ENCODE assay signal across 27 mouse cellular contexts in the genomic region with DNA sequence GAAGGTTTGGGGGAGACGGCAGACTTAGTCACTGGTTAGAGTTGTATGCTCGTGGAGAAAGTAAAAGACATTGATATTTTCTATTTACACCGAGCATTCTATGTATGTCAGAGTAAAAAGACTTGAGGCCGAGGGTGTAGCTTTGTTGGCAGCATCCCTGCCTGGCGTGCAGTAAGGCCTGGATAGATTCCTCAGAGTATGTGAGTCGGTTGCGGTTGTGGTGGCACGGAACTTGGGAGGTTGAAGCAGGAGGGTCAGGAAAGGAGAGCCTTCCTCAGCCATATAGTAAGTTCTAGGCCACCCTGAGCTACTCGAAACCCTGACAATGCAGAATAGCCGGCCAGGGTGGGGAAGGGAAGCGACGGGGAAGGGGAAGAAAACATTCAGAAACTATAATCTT.
DNase-seq lines count a peak whose midpoint lies in the region; ATAC-seq and TF ChIP-seq lines count a peak whose summit lies in the region.
"Had no signal": no experiment of that assay in that cellular context is flagged by ENCODE, and none has a peak within 500 bp of the region (broad histone marks: within the 10 kb centered on the region; RNA-seq: fewer than 3 reads in every experiment).

No protein-coding gene starts in this region.

- WGBS in forebrain, embryonic 11.5 days, result 90% methylated on average over 12 of the region's 12 CpGs
- 74% methylated on average over 12 of the region's 12 CpGs for WGBS in forebrain, embryonic 15.5 days
- WGBS in limb, embryonic 12.5 days, result 89% methylated on average over 12 of the region's 12 CpGs
- WGBS in limb, embryonic 10.5 days, result 93% methylated on average over 12 of the region's 12 CpGs
- WGBS in midbrain, embryonic 11.5 days, result 93% methylated on average over 12 of the region's 12 CpGs
- WGBS in midbrain, postnatal 0 days, result 94% methylated on average over 12 of the region's 12 CpGs

- DNase-seq in forebrain, embryonic 11.5 days (ENCODE audit: low spot score), result no peak
- no peak for DNase-seq in limb, embryonic 10.5 days (ENCODE audit: low spot score)
- DNase-seq in midbrain, embryonic 11.5 days (ENCODE audit: low spot score, missing footprints), result peak; percentile 77
- no peak for DNase-seq in midbrain, postnatal 0 days (ENCODE audit: low spot score)
- DNase-seq in spleen, postnatal 10 days (ENCODE audit: low spot score in 2 of 2), result no peak
- DNase-seq: adrenal gland, adult 2 months; adrenal gland, postnatal 14 days; B cell, adult 2 months; cerebellum, adult 11 months; cerebellum, adult 2 months; cerebellum, adult 9-11 months; cerebellum, postnatal 25 days; gastrocnemius, postnatal 25 days; heart, adult 2 months; heart, postnatal 14 days had no signal

- no peak for ATAC-seq in forebrain, embryonic 11.5 days (replicated peaks; ENCODE audit: low FRiP score)
- ATAC-seq in forebrain, embryonic 15.5 days (replicated peaks), result no peak
- ATAC-seq in limb, embryonic 12.5 days (ENCODE audit: insufficient number of reproducible peaks, insufficient read depth, low FRiP score, low TSS enrichment, low read depth), result no peak
- ATAC-seq in midbrain, embryonic 11.5 days (ENCODE audit: low FRiP score), result no peak
- no peak for ATAC-seq in midbrain, postnatal 0 days (ENCODE audit: low FRiP score)
- ATAC-seq: intestine, embryonic 15.5 days had no signal

- H3K4me2 ChIP-seq in forebrain, embryonic 11.5 days (ENCODE audit: low read depth, low read length, severe bottlenecking), result no peak overlapping the region
- no peak overlapping the region for H3K4me2 ChIP-seq in forebrain, embryonic 15.5 days (replicated peaks)
- H3K4me2 ChIP-seq in limb, embryonic 12.5 days, result no peak overlapping the region
- no peak overlapping the region for H3K4me2 ChIP-seq in midbrain, embryonic 11.5 days
- H3K4me2 ChIP-seq in midbrain, postnatal 0 days (ENCODE audit: low read depth, low read length, poor library complexity, severe bottlenecking), result no peak overlapping the region
- H3K4me2 ChIP-seq: embryonic facial prominence, embryonic 13.5 days; hindbrain, embryonic 12.5 days; hindbrain, embryonic 15.5 days; intestine, embryonic 15.5 days had no signal

- H3K4me3 ChIP-seq in forebrain, embryonic 11.5 days (ENCODE audit: low read depth, low read length), result no peak overlapping the region
- H3K4me3 ChIP-seq in forebrain, embryonic 15.5 days, result no peak overlapping the region
- H3K4me3 ChIP-seq in limb, embryonic 12.5 days (replicated peaks), result no peak overlapping the region
- no peak overlapping the region for H3K4me3 ChIP-seq in limb, embryonic 10.5 days
- no peak overlapping the region for H3K4me3 ChIP-seq in midbrain, embryonic 11.5 days (ENCODE audit: low read depth, low read length)
- H3K4me3 ChIP-seq in midbrain, postnatal 0 days (ENCODE audit: low read depth, low read length), result no peak overlapping the region
- H3K4me3 ChIP-seq: embryonic facial prominence, embryonic 10.5 days; embryonic facial prominence, embryonic 13.5 days; erythroblast, embryonic 14.5 days; heart, adult 2 months; hindbrain, embryonic 12.5 days; hindbrain, embryonic 15.5 days; intestine, embryonic 15.5 days had no signal

- TF ChIP-seq CTCF in midbrain, postnatal 0 days (IDR thresholded peaks at IDR 0.05), result no peak

- H3K9ac ChIP-seq in forebrain, embryonic 11.5 days (ENCODE audit: low read length), result no peak overlapping the region
- H3K9ac ChIP-seq in forebrain, embryonic 15.5 days (replicated peaks), result no peak overlapping the region
- H3K9ac ChIP-seq in limb, embryonic 12.5 days (replicated peaks), result no peak overlapping the region
- H3K9ac ChIP-seq in midbrain, embryonic 11.5 days (ENCODE audit: low read length), result no peak overlapping the region
- no peak overlapping the region for H3K9ac ChIP-seq in midbrain, postnatal 0 days (replicated peaks; ENCODE audit: low read length, poor library complexity, severe bottlenecking)
- H3K9ac ChIP-seq: embryonic facial prominence, embryonic 13.5 days; heart, embryonic 13.5 days; hindbrain, embryonic 12.5 days; hindbrain, embryonic 15.5 days; intestine, embryonic 15.5 days had no signal

- H3K9me3 ChIP-seq in forebrain, embryonic 11.5 days (ENCODE audit: control insufficient read depth, low read length), result no peaks in the 10 kb centered on the region
- no peaks in the 10 kb centered on the region for H3K9me3 ChIP-seq in forebrain, embryonic 15.5 days
- H3K9me3 ChIP-seq in limb, embryonic 12.5 days, result no peaks in the 10 kb centered on the region
- no peaks in the 10 kb centered on the region for H3K9me3 ChIP-seq in limb, embryonic 10.5 days (replicated peaks)
- H3K9me3 ChIP-seq in midbrain, embryonic 11.5 days (ENCODE audit: control insufficient read depth, low read length), result no peaks in the 10 kb centered on the region
- no peaks in the 10 kb centered on the region for H3K9me3 ChIP-seq in midbrain, postnatal 0 days (ENCODE audit: low read length)
- H3K9me3 ChIP-seq: embryonic facial prominence, embryonic 10.5 days; embryonic facial prominence, embryonic 13.5 days; heart, embryonic 10.5 days; heart, embryonic 13.5 days; hindbrain, embryonic 12.5 days; hindbrain, embryonic 15.5 days; intestine, embryonic 15.5 days had no signal

- H3K27ac ChIP-seq in forebrain, embryonic 11.5 days (ENCODE audit: low read depth, low read length), result peak overlapping the region; percentile 75; the same call in 1 of the 2 replicates
- no peak overlapping the region for H3K27ac ChIP-seq in forebrain, embryonic 15.5 days (replicated peaks)
- H3K27ac ChIP-seq in limb, embryonic 12.5 days, result 0 out of 2 replicates have a peak overlapping the region, but pooled peaks have one; percentile 2
- H3K27ac ChIP-seq in limb, embryonic 10.5 days, result no peak overlapping the region; the same call in 1 of the 2 replicates
- no peak overlapping the region for H3K27ac ChIP-seq in midbrain, embryonic 11.5 days (ENCODE audit: low read depth, low read length)
- H3K27ac ChIP-seq in midbrain, postnatal 0 days (ENCODE audit: low read depth, low read length), result no peak overlapping the region
- H3K27ac ChIP-seq: embryonic facial prominence, embryonic 10.5 days; embryonic facial prominence, embryonic 13.5 days; heart, adult 2 months; heart, embryonic 10.5 days; hindbrain, embryonic 12.5 days; hindbrain, embryonic 15.5 days; intestine, embryonic 15.5 days had no signal

- no peaks in the 10 kb centered on the region for H3K36me3 ChIP-seq in forebrain, embryonic 11.5 days (ENCODE audit: control insufficient read depth, insufficient read depth, low read length)
- H3K36me3 ChIP-seq in forebrain, embryonic 15.5 days, result no peaks in the 10 kb centered on the region
- H3K36me3 ChIP-seq in limb, embryonic 12.5 days, result no peaks in the 10 kb centered on the region; the same call in 1 of the 2 replicates
- H3K36me3 ChIP-seq in limb, embryonic 10.5 days, result no peaks in the 10 kb centered on the region
- H3K36me3 ChIP-seq in midbrain, embryonic 11.5 days (ENCODE audit: control insufficient read depth, insufficient read depth, low read length), result no peaks in the 10 kb centered on the region
- no peaks in the 10 kb centered on the region for H3K36me3 ChIP-seq in midbrain, postnatal 0 days (ENCODE audit: insufficient read depth, low read length)
- H3K36me3 ChIP-seq: embryonic facial prominence, embryonic 10.5 days; embryonic facial prominence, embryonic 13.5 days; G1E; hindbrain, embryonic 12.5 days; hindbrain, embryonic 15.5 days; intestine, embryonic 15.5 days had no signal

- no peaks in the 10 kb centered on the region for H3K27me3 ChIP-seq in forebrain, embryonic 11.5 days (ENCODE audit: control insufficient read depth, insufficient read depth, low read length)
- H3K27me3 ChIP-seq in forebrain, embryonic 15.5 days, result no peaks in the 10 kb centered on the region
- H3K27me3 ChIP-seq in limb, embryonic 12.5 days, result no peaks in the 10 kb centered on the region
- H3K27me3 ChIP-seq in limb, embryonic 10.5 days (ENCODE audit: low read depth, poor library complexity, severe bottlenecking), result no peaks in the 10 kb centered on the region
- H3K27me3 ChIP-seq in midbrain, embryonic 11.5 days (ENCODE audit: control insufficient read depth, insufficient read depth, low read length), result no peaks in the 10 kb centered on the region
- H3K27me3 ChIP-seq in midbrain, postnatal 0 days (ENCODE audit: insufficient read depth, low read length), result no peaks in the 10 kb centered on the region
- H3K27me3 ChIP-seq: CH12.LX; embryonic facial prominence, embryonic 13.5 days; heart, embryonic 13.5 days; hindbrain, embryonic 12.5 days; hindbrain, embryonic 15.5 days; intestine, embryonic 15.5 days had no signal

- H3K4me1 ChIP-seq in forebrain, embryonic 11.5 days (replicated peaks; ENCODE audit: control insufficient read depth, insufficient read depth, low read length), result peaks cover 2% of the 10 kb centered on the region; the same call in 1 of the 2 replicates
- peaks cover 20% of the 10 kb centered on the region for H3K4me1 ChIP-seq in forebrain, embryonic 15.5 days
- H3K4me1 ChIP-seq in limb, embryonic 12.5 days (replicated peaks), result peaks cover 29% of the 10 kb centered on the region
- peaks cover 46% of the 10 kb centered on the region for H3K4me1 ChIP-seq in limb, embryonic 10.5 days
- H3K4me1 ChIP-seq in midbrain, embryonic 11.5 days (ENCODE audit: control insufficient read depth, insufficient read depth, low read length), result peaks cover 3% of the 10 kb centered on the region; the same call in 1 of the 2 replicates
- H3K4me1 ChIP-seq in midbrain, postnatal 0 days (ENCODE audit: insufficient read depth, low read length), result no peaks in the 10 kb centered on the region
- H3K4me1 ChIP-seq: intestine, embryonic 15.5 days had no signal

Comparison
In these comparisons a context has a peak if more than half of its experiments do, and no peak if none do; other contexts are left out.
1. H3K27ac ChIP-seq: peak in forebrain, embryonic 11.5 days (single experiment) and limb, embryonic 12.5 days (single experiment); none in forebrain, embryonic 15.5 days (single experiment), limb, embryonic 10.5 days (single experiment), midbrain, embryonic 11.5 days (single experiment) and midbrain, postnatal 0 days (single experiment).